Mouse (Mus musculus): ENCODE data around the gene Chic1. TPM values are rescaled to one million over a fixed set of nuclear protein-coding genes. Genes with fewer than 3 reads are reported as not detected.
A peak's percentile ranks its signal among the peaks of the same experiment; 100 is the strongest.

Chic1 gene
- 0.11 TPM in 1 of 2 replicates, not detected in the other for polyA plus RNA-seq (2012; ENCODE audit: insufficient read depth, insufficient read length, missing spikeins)

GRCm38 (mm10) chrX:103356287-103356686 is at the start of gene Chic1:
Gene Chic1, plus strand, starts transcription at chrX:103356476.
- no peak within 1 kb of the TSS for H3K27ac ChIP-seq (ENCODE audit: insufficient read depth, low read depth, low read length)
- H3K4me3 ChIP-seq (ENCODE audit: insufficient read depth, low read length): peak within 1 kb of the TSS; percentile 55

DNA sequence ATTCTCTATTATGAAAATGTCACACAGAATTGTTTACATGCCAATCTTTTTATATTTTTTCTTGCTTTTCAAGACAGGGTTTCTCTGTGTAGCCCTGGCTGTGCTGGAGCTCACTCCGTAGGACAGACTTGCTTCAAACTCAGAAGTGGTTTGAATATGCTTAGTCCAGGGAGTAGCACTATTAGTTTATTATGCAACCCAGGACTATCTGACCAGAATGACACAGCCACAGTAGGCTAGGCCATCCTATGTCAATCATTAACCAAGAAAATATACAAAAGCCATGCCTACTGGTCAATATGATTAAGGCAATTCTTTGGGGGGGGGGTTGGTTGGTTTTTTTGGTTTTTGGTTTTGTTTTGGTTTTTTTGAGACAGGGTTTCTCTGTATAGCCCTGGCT is 48.0 kb upstream of the Chic1 start:
- H3K4me1 ChIP-seq (ENCODE audit: control insufficient read depth, insufficient read depth, low read length): no peaks in the 10 kb centered on the region
- TF ChIP-seq CTCF (IDR thresholded peaks at IDR 0.05; ENCODE audit: low read depth, low read length): no peak

More at GRCm38 (mm10) chrX:103356287-103356686, at the start of gene Chic1:
- no peaks in the 10 kb centered on the region for H3K4me1 ChIP-seq (ENCODE audit: control insufficient read depth, insufficient read depth, low read length)
- TF ChIP-seq POLR2A (IDR thresholded peaks at IDR 0.05; ENCODE audit: borderline replicate concordance, low read depth, low read length): no peak
- TF ChIP-seq CTCF (IDR thresholded peaks at IDR 0.05; ENCODE audit: low read depth, low read length): no peak

GRCm38 (mm10) chrX:103311723-103312122 is 44.6 kb upstream of the Chic1 start:
- H3K27ac ChIP-seq (ENCODE audit: insufficient read depth, low read depth, low read length): no peak overlapping the region
- no peaks in the 10 kb centered on the region for H3K4me1 ChIP-seq (ENCODE audit: control insufficient read depth, insufficient read depth, low read length)
- H3K4me3 ChIP-seq (ENCODE audit: insufficient read depth, low read length): no peak overlapping the region
- TF ChIP-seq POLR2A (IDR thresholded peaks at IDR 0.05; ENCODE audit: borderline replicate concordance, low read depth, low read length) (no peak), CTCF (IDR thresholded peaks at IDR 0.05; ENCODE audit: low read depth, low read length) (no peak)

More for the DNA sequence above, 48.0 kb upstream of the Chic1 start:
- H3K27ac ChIP-seq (ENCODE audit: insufficient read depth, low read depth, low read length): no peak overlapping the region
- H3K4me3 ChIP-seq (ENCODE audit: insufficient read depth, low read length): no peak overlapping the region

GRCm38 (mm10) chrX:103314146-103314545 is 42.1 kb upstream of the Chic1 start:
- Histone ChIP-seq H3K4me3 (ENCODE audit: insufficient read depth, low read length) (no peak overlapping the region), H3K27ac (ENCODE audit: insufficient read depth, low read depth, low read length) (no peak overlapping the region), H3K4me1 (ENCODE audit: control insufficient read depth, insufficient read depth, low read length) (no peaks in the 10 kb centered on the region)
- no peak for TF ChIP-seq POLR2A (IDR thresholded peaks at IDR 0.05; ENCODE audit: borderline replicate concordance, low read depth, low read length)

- Histone ChIP-seq H3K27ac (ENCODE audit: insufficient read depth, low read depth, low read length) (no peak within 1 kb of the TSS), H3K4me3 (ENCODE audit: insufficient read depth, low read length) (no peak within 1 kb of the TSS), H3K4me1 (ENCODE audit: control insufficient read depth, insufficient read depth, low read length) (no peaks in the 10 kb centered on the region)
- no peak for TF ChIP-seq POLR2A (IDR thresholded peaks at IDR 0.05; ENCODE audit: borderline replicate concordance, low read depth, low read length)
- no peak for TF ChIP-seq CTCF (IDR thresholded peaks at IDR 0.05; ENCODE audit: low read depth, low read length)
Observed at GRCm38 (mm10) chrX:103321146-103321545, 35.1 kb upstream of the Chic1 start, which contains the start of gene Cdx4. Gene Cdx4, plus strand, starts transcription at chrX:103321398.

GRCm38 (mm10) chrX:103325900-103326299 is 30.4 kb upstream of the Chic1 start:
- Histone ChIP-seq H3K4me1 (ENCODE audit: control insufficient read depth, insufficient read depth, low read length) (no peaks in the 10 kb centered on the region), H3K4me3 (ENCODE audit: insufficient read depth, low read length) (no peak overlapping the region), H3K27ac (ENCODE audit: insufficient read depth, low read depth, low read length) (no peak overlapping the region)
- TF ChIP-seq CTCF (IDR thresholded peaks at IDR 0.05; ENCODE audit: low read depth, low read length) (no peak), POLR2A (IDR thresholded peaks at IDR 0.05; ENCODE audit: borderline replicate concordance, low read depth, low read length) (no peak)

DNA sequence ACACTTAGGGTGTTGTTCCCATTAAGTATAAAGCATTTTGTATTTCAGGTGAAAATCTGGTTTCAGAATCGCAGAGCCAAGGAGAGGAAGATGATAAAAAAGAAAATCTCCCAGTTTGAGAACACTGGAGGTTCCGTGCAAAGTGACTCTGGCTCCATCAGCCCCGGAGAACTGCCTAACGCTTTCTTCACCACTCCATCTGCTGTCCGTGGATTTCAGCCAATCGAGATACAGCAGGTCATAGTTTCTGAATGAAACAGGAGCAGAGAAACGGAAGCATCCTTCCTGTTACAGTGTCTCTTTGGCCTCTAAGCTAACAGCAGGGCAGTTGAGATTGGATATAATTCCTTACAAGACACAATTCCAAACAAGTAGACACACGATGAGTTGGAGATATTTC is 26.9 kb upstream of the Chic1 start:
- Histone ChIP-seq H3K27ac (ENCODE audit: insufficient read depth, low read depth, low read length) (no peak overlapping the region), H3K4me1 (ENCODE audit: control insufficient read depth, insufficient read depth, low read length) (no peaks in the 10 kb centered on the region), H3K4me3 (ENCODE audit: insufficient read depth, low read length) (no peak overlapping the region)
- TF ChIP-seq CTCF (IDR thresholded peaks at IDR 0.05; ENCODE audit: low read depth, low read length) (no peak), POLR2A (IDR thresholded peaks at IDR 0.05; ENCODE audit: borderline replicate concordance, low read depth, low read length) (no peak)

DNA sequence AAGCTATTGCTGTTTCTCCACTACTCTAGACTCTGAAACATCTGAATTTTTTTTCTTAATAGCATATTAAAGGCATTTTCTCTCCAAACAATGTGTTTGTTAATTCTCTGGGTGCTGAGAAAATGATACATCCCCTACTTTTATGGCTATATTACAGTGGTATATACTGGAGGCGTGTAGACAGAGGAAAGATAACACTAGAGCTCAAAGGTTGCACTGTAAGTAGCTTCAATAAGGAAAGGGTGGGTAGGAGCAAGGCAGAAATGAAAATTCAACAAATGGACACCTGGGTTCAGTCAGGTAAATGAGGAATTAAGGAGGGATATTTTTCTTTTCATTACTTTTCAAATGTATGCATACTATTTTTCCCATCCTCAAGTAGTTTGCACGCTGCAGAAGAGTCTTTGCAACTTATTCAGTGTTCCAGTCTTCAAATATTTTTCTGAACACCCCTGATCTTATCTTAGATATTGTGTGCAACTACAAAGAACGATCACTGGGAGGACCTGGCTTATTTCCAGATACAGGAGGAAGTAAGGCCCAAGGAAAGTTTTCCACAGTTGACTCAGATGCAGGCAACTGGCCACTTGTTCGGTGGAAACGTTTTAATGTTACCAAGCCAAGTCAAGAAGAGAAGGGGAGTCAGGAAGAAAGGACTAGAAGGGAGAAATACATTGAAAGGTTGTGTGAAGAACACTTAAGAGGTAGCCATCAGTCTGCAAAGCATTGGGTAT is 25.0 kb upstream of the Chic1 start:
- Histone ChIP-seq H3K4me3 (ENCODE audit: insufficient read depth, low read length) (no peak overlapping the region), H3K4me1 (ENCODE audit: control insufficient read depth, insufficient read depth, low read length) (no peaks in the 10 kb centered on the region), H3K27ac (ENCODE audit: insufficient read depth, low read depth, low read length) (no peak overlapping the region)
- no peak for TF ChIP-seq POLR2A (IDR thresholded peaks at IDR 0.05; ENCODE audit: borderline replicate concordance, low read depth, low read length)
- no peak for TF ChIP-seq CTCF (IDR thresholded peaks at IDR 0.05; ENCODE audit: low read depth, low read length)

DNA sequence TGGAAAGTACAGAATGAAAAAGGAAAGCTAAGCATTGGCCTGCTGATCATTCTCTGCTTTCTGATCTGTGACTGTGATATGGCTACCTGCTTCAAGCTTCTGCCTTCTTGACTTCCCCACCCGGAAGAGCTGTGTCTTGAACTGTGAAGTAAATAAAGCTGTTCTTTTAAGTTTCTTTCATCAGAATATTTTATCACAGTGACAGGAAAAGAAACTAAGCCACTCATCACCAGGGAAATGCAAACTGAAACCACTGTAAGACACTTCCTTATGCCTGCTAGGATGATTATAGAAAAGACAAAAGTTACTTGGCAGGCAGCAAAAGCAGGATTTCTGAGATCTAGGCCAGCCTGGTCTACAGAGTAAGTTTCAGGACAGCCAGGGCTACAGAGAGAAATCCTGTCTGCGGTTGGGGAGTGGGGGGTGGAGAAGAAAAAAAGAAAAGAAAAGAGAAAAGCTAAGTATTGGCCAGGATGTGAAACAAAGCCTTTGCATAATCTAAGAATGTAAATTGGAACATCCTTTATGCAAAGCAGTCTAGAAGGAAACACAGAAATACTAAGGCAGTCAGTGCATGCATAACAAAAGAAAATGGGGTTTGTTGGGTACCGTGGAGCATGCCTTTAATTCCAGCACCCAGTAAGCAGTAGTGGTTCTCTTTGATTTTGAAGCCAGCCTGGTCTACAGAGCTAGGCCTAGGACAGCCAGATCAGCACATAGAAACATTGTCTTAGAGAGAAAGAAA is 14.7 kb upstream of the Chic1 start:
- no peak for TF ChIP-seq POLR2A (IDR thresholded peaks at IDR 0.05; ENCODE audit: borderline replicate concordance, low read depth, low read length)
- TF ChIP-seq CTCF (IDR thresholded peaks at IDR 0.05; ENCODE audit: low read depth, low read length): no peak
- H3K27ac ChIP-seq (ENCODE audit: insufficient read depth, low read depth, low read length): no peak overlapping the region
- H3K4me3 ChIP-seq (ENCODE audit: insufficient read depth, low read length): no peak overlapping the region
- H3K4me1 ChIP-seq (ENCODE audit: control insufficient read depth, insufficient read depth, low read length): no peaks in the 10 kb centered on the region

GRCm38 (mm10) chrX:103355784-103356183 is 492 bp upstream of the Chic1 start:
- TF ChIP-seq POLR2A (IDR thresholded peaks at IDR 0.05; ENCODE audit: borderline replicate concordance, low read depth, low read length): no peak
- no peak for TF ChIP-seq CTCF (IDR thresholded peaks at IDR 0.05; ENCODE audit: low read depth, low read length)
- no peaks in the 10 kb centered on the region for H3K4me1 ChIP-seq (ENCODE audit: control insufficient read depth, insufficient read depth, low read length)
- H3K4me3 ChIP-seq (ENCODE audit: insufficient read depth, low read length): no peak overlapping the region
- no peak overlapping the region for H3K27ac ChIP-seq (ENCODE audit: insufficient read depth, low read depth, low read length)
